Mouse (Mus musculus): ENCODE measurements around the gene Klk1b4.

- TF ChIP-seq CTCF (conservative IDR thresholded peaks at IDR 0.05; ENCODE audit: insufficient read depth, insufficient read length, low read depth, low read length) = no peak
- TF ChIP-seq POLR2A (IDR thresholded peaks at IDR 0.05; ENCODE audit: low read depth, low read length) = peak; percentile 96
Measured at GRCm38 (mm10) chr7:44246055-44246983, 39.1 kb downstream of the Klk1b4 start, which contains the start of the genes 1700028J19Rik and 2410002F23Rik.

Data from kidney, adult 2 months (tissue).